Mouse (Mus musculus): ENCODE measurements around the gene 5730596B20Rik. TPM values are rescaled to one million over a fixed set of nuclear protein-coding genes. Genes with fewer than 3 reads are reported as not detected.

5730596B20Rik gene
- polyA plus RNA-seq (2014; fragmentation: Illumina TruSeq; extraction: RNeasy Lipid Tissue Mini Kit (QIAGEN cat#74804); ENCODE audit: low read depth, low replicate concordance), result not detected

GRCm38 (mm10) chr6:52177061-52177735 is at the start of gene 5730596B20Rik:
Gene 5730596B20Rik, plus strand, starts transcription at chr6:52177498.

DNA sequence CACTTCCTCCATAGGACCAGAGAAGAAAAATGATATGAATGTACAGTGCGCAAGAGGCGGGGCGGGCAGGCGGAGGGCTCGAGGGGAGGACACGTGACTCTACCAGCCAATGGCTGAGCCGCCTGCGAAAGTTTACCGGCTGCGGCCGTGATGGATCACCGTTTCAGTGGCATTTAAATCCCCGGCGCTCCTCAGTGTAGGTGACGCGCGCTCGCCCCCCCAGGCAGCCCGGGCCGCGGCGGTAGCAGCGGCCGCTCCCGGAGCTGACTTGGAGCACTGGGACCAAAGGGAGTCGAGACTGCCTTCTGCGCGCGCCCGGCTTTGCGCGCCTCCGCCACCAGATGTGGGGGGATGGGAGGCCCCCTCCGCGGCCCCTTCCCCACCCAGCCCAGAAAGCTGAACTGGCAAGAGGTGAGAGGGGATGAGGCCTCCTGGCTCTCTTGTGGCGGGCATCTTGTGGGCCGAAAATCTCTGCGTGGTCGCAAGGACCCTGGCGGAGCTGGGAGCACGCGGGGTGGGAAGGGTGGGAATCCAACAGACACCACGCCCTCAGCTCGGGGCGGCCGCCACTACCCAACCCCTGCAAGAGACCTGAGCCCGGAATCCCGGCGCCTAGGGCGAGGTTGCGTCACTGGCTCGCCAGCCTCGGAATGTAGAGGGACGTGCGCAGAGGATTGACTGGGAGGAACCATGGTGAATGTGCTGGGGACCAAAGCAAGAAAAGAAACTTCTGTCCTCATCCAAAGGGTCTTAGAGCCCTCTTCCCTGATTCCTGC is 18.8 kb upstream of the 5730596B20Rik start, which contains the start of gene Hoxa1:
Gene Hoxa1 (minus strand): TSS at position 42 of the 776 bp plus-strand sequence.

DNA sequence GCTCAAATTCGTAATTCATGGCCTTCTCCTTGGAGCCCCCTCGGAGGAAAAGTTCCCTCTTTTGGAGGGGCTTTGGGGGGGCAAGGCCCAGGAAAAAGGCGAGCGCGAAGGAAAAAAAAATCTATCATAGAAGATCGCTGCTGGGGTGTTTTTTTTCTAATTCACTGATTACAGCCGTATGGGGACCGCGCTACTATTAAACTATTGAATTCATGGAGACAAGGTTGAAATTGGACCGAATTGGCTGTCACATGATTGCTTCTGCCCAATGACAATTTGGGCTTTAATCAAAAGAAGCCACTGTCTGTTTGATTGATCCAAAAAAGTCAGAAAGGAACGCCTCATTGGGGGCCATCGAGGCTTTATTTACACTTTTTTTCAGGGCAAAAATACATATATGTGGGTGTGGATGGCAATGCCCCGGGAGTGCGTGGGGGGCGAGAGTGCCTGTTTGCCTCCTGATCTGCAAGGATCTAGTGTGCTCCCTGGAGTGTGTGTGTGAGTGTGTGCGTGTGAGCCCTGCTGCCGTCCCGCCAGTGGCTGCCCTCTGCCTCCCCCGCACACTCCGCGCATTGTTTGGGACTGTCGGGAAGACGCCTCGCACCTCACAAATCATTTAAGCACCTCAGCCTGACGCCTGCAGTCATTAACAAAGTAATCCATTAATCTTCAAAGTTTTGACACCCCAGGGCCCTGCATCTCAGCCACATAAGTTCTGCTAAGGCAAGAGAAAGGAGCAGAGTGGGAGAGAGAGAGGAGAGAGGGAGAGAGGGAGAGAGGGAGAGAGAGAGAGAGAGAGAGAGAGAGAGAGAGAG is 12.5 kb upstream of the 5730596B20Rik start, which contains the start of gene Hoxa2:
Gene Hoxa2 (minus strand): TSS at position 206 of the 815 bp plus-strand sequence.

DNA sequence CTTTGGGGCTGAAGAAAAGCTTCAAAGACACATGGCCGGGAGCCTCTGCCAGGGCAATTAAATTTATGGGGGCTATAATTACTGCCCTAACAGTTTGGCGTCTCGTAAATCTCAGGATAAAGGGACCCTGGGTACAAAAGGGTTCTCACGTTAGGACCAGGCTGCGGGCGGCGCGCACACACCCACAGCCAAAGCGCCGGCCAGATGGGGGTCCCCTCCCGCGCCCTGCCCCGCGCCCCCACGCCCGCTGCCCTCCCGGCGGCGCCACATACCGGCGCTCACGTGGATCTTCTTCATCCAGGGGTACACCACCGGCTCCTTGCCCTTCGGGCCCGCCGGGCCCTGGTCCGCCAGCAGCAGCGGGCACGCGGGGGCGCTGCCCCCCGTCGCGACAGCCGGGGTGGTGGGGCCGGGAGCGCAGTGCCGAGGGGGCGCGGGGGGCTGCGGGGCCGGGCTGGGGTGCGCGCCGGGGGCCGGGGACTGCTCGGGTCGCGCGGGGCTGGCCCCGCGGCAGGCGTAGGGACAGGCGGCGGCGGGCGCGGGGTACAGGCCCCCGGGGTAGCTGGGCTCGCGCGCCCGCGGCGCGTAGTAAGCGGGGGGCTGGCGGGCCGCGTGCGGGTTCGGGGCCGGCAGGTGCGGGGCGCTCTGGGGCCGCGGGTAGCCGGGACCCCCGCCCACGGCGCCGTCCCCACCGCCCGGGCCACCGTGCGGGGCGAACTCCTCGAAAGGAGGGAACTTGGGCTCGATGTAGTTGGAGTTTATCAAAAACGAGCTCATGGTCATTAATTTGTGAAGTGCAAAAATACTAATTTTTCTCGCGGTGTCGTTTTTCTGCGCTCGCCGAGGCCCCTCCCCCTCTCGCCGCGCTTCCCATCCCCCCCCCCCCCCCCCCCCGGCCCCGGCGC is 13.9 kb downstream of the 5730596B20Rik start, which contains the start of gene Hoxa4:
Gene Hoxa4 (minus strand): TSS at position 848 of the 905 bp plus-strand sequence.

GRCm38 (mm10) chr6:52204050-52204752 is 26.9 kb downstream of the 5730596B20Rik start, which contains the start of gene Hoxa5:
Gene Hoxa5, minus strand, starts transcription at chr6:52204587.

GRCm38 (mm10) chr6:52208072-52208867 is 31.0 kb downstream of the 5730596B20Rik start, which contains the start of gene Hoxa6:
Gene Hoxa6, minus strand, starts transcription at chr6:52208722.

GRCm38 (mm10) chr6:52213119-52213986 is 36.1 kb downstream of the 5730596B20Rik start, which contains the start of the genes Hoxa3 and Gm28308:
Gene Hoxa3, minus strand, starts transcription at chr6:52213336.
Gene Gm28308, minus strand, starts transcription at chr6:52213339.

DNA sequence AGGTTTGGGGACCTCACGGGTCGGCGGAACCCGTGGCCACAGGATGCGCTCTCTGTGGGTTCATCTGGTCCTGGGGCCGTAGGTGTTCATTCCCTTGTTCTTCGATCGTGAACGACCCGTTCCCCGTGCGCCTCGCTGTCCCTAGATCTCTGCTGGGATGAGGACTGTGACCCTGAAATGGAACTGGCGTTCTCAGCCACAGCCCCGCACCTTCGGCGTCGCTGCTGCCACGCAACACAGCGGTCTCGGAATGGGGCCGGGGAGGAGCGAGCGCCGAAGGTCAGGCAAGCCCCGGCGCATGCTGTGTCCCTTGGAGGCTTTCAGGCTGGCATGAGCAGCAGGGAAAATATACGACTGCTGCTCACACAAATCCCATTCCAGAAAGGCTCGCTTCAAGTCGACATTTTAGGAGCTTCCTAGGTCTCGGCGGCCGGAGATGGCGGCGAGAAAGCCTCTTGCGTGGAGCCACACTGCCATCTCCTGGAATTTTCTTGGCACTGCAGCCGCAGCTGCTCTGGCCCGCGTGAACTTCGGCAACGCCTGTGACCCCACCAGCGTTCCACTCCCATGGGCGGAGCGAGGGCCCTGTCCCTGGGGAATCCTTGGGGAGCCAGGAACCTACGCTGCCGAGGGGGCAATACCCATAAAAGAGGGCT is 44.2 kb downstream of the 5730596B20Rik start, which contains the start of gene Hoxa7:
Gene Hoxa7 (minus strand): TSS at position 518 of the 656 bp plus-strand sequence.

Other genes starting within 250 kb of the 5730596B20Rik start
- 80.7 TPM for gene Skap2, start 164.9 kb upstream of the 5730596B20Rik start, polyA plus RNA-seq (2014; fragmentation: Illumina TruSeq; extraction: RNeasy Lipid Tissue Mini Kit (QIAGEN cat#74804); ENCODE audit: low read depth, low replicate concordance)
- gene Hoxa1, start 19.2 kb upstream of the 5730596B20Rik start, polyA plus RNA-seq (2014; fragmentation: Illumina TruSeq; extraction: RNeasy Lipid Tissue Mini Kit (QIAGEN cat#74804); ENCODE audit: low read depth, low replicate concordance), result 0.93 TPM
- 1.5 TPM for gene Hoxa2, start 12.7 kb upstream of the 5730596B20Rik start, polyA plus RNA-seq (2014; fragmentation: Illumina TruSeq; extraction: RNeasy Lipid Tissue Mini Kit (QIAGEN cat#74804); ENCODE audit: low read depth, low replicate concordance)
- gene Hoxa4, start 14.3 kb downstream of the 5730596B20Rik start, polyA plus RNA-seq (2014; fragmentation: Illumina TruSeq; extraction: RNeasy Lipid Tissue Mini Kit (QIAGEN cat#74804); ENCODE audit: low read depth, low replicate concordance), result 0.47 TPM
- gene Hoxa5, start 27.1 kb downstream of the 5730596B20Rik start, polyA plus RNA-seq (2014; fragmentation: Illumina TruSeq; extraction: RNeasy Lipid Tissue Mini Kit (QIAGEN cat#74804); ENCODE audit: low read depth, low replicate concordance), result 11.8 TPM
- not detected for gene Hoxa6, start 31.2 kb downstream of the 5730596B20Rik start, polyA plus RNA-seq (2014; fragmentation: Illumina TruSeq; extraction: RNeasy Lipid Tissue Mini Kit (QIAGEN cat#74804); ENCODE audit: low read depth, low replicate concordance)
- gene Hoxa3, start 35.8 kb downstream of the 5730596B20Rik start, polyA plus RNA-seq (2014; fragmentation: Illumina TruSeq; extraction: RNeasy Lipid Tissue Mini Kit (QIAGEN cat#74804); ENCODE audit: low read depth, low replicate concordance), result 3.1 TPM
- gene Gm28308, start 35.8 kb downstream of the 5730596B20Rik start, polyA plus RNA-seq (2014; fragmentation: Illumina TruSeq; extraction: RNeasy Lipid Tissue Mini Kit (QIAGEN cat#74804); ENCODE audit: low read depth, low replicate concordance), result not detected
- 9.6 TPM for gene Hoxa7, start 44.4 kb downstream of the 5730596B20Rik start, polyA plus RNA-seq (2014; fragmentation: Illumina TruSeq; extraction: RNeasy Lipid Tissue Mini Kit (QIAGEN cat#74804); ENCODE audit: low read depth, low replicate concordance)
- gene Hoxa9, start 53.6 kb downstream of the 5730596B20Rik start, polyA plus RNA-seq (2014; fragmentation: Illumina TruSeq; extraction: RNeasy Lipid Tissue Mini Kit (QIAGEN cat#74804); ENCODE audit: low read depth, low replicate concordance), result 1.1 TPM
- 1.0 TPM for gene Hoxa10, start 63.4 kb downstream of the 5730596B20Rik start, polyA plus RNA-seq (2014; fragmentation: Illumina TruSeq; extraction: RNeasy Lipid Tissue Mini Kit (QIAGEN cat#74804); ENCODE audit: low read depth, low replicate concordance)
- not detected for gene Hoxa11, start 68.3 kb downstream of the 5730596B20Rik start, polyA plus RNA-seq (2014; fragmentation: Illumina TruSeq; extraction: RNeasy Lipid Tissue Mini Kit (QIAGEN cat#74804); ENCODE audit: low read depth, low replicate concordance)
- gene Hoxa13, start 83.4 kb downstream of the 5730596B20Rik start, polyA plus RNA-seq (2014; fragmentation: Illumina TruSeq; extraction: RNeasy Lipid Tissue Mini Kit (QIAGEN cat#74804); ENCODE audit: low read depth, low replicate concordance), result not detected
- not detected for gene Evx1, start 136.0 kb downstream of the 5730596B20Rik start, polyA plus RNA-seq (2014; fragmentation: Illumina TruSeq; extraction: RNeasy Lipid Tissue Mini Kit (QIAGEN cat#74804); ENCODE audit: low read depth, low replicate concordance)